Mouse (Mus musculus): ENCODE data around the gene Med13l. TPM values are rescaled to one million over a fixed set of nuclear protein-coding genes. Genes with fewer than 3 reads are reported as not detected.

The Med13l gene
- polyA plus RNA-seq, 1 experiment from 2014 or later, result 10.2 TPM

- Histone ChIP-seq H3K27me3 (peaks cover 28% of the 10 kb centered on the region), H3K9ac (0 out of 2 replicates have a peak overlapping the region, but pooled peaks have one; percentile 87), H3K9me3 (replicated peaks) (no peaks in the 10 kb centered on the region), H3K4me1 (peaks cover 32% of the 10 kb centered on the region), H3K36me3 (no peaks in the 10 kb centered on the region), H3K4me3 (replicated peaks) (no peak overlapping the region), H3K4me2 (no peak overlapping the region), H3K27ac (no peak overlapping the region)
- no peak for ATAC-seq (replicated peaks; ENCODE audit: low FRiP score)
- 77% methylated on average over 6 of the region's 6 CpGs for WGBS
Measured at GRCm38 (mm10) chr5:118558841-118559240, 1.6 kb upstream of the Med13l start.

- Histone ChIP-seq H3K36me3 (no peaks in the 10 kb centered on the region), H3K9ac (peak overlapping the region; percentile 87), H3K27me3 (peaks cover 28% of the 10 kb centered on the region), H3K4me3 (replicated peaks) (peak overlapping the region; percentile 83), H3K27ac (peak overlapping the region; percentile 90), H3K9me3 (replicated peaks) (no peaks in the 10 kb centered on the region), H3K4me1 (peaks cover 39% of the 10 kb centered on the region), H3K4me2 (peak overlapping the region; percentile 87)
- ATAC-seq (replicated peaks; ENCODE audit: low FRiP score), result peak; percentile 91
- WGBS, result under 1% methylated on average over 92 of the region's 101 CpGs
Measured at GRCm38 (mm10) chr5:118559584-118560384, 695 bp upstream of the Med13l start.

GRCm38 (mm10) chr5:118561086-118561987, 858 bp downstream of the Med13l start:
- Histone ChIP-seq H3K27ac (peak overlapping the region; percentile 90), H3K36me3 (no peaks in the 10 kb centered on the region), H3K4me2 (peak overlapping the region; percentile 87), H3K27me3 (peaks cover 17% of the 10 kb centered on the region), H3K4me3 (replicated peaks) (peak overlapping the region; percentile 83), H3K9me3 (replicated peaks) (no peaks in the 10 kb centered on the region), H3K9ac (peak overlapping the region; percentile 87), H3K4me1 (peaks cover 39% of the 10 kb centered on the region)
- no peak for ATAC-seq (replicated peaks; ENCODE audit: low FRiP score)
- under 1% methylated on average over 58 of the region's 59 CpGs for WGBS

GRCm38 (mm10) chr5:118562206-118562605, 1.7 kb downstream of the Med13l start:
- Histone ChIP-seq H3K27me3 (peaks cover 11% of the 10 kb centered on the region), H3K4me2 (peak overlapping the region; percentile 87), H3K9ac (no peak overlapping the region), H3K27ac (no peak overlapping the region), H3K4me1 (peaks cover 40% of the 10 kb centered on the region), H3K9me3 (replicated peaks) (no peaks in the 10 kb centered on the region), H3K4me3 (replicated peaks) (peak overlapping the region; percentile 83), H3K36me3 (no peaks in the 10 kb centered on the region)
- ATAC-seq (replicated peaks; ENCODE audit: low FRiP score), result no peak
- 61% methylated on average over 3 of the region's 3 CpGs for WGBS

DNA sequence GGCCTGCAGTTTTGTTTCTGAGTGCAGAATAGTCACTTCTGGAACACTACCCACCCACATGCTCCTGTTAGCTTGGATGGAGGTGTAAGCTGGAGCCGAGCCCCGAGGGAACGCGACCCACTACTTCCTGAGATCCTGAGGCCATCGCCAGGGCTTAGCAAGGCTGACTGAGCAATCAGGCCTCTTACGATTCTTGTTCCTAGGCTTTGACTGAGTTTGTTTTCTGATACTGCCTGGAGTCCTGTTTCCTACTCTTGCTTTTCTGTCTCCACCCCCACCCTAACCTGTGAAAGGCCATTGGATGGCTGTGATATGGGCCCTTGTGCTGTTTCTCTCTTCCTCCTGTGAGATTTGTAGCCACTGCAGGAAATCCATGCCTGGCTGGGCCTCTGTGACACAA, 3.1 kb downstream of the Med13l start:
- H3K9ac ChIP-seq, result 0 out of 2 replicates have a peak overlapping the region, but pooled peaks have one; percentile 10
- no peak overlapping the region for H3K4me3 ChIP-seq (replicated peaks)
- H3K4me2 ChIP-seq, result no peak overlapping the region
- peaks cover 52% of the 10 kb centered on the region for H3K4me1 ChIP-seq
- peaks cover 7% of the 10 kb centered on the region; the same call in 1 of the 2 replicates for H3K27me3 ChIP-seq
- no peaks in the 10 kb centered on the region for H3K9me3 ChIP-seq (replicated peaks)
- WGBS, result 21% methylated on average over 6 of the region's 6 CpGs
- ATAC-seq (replicated peaks; ENCODE audit: low FRiP score), result no peak
- H3K36me3 ChIP-seq, result no peaks in the 10 kb centered on the region
- no peak overlapping the region for H3K27ac ChIP-seq

DNA sequence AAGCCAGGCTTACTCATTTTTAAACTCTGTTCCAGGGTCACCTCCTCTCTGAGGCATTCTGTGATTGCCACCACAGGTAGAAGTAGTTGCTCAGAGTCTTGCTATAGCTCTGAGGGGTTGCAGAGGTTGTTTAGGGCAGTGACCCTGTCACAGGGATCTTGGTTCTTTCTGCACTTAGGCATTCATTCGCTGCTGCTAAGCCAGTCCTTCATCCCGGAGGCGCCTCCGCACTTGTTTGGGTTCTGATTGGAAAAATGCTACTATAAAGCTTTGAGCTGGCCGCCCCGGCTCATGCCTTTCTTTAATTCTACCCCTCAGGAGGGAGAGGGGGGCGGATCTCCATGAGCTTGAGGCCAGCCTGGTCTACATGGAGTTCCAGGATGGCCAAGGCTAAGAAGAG, 6.9 kb downstream of the Med13l start:
- WGBS, result 52% methylated on average over 7 of the region's 7 CpGs
- Histone ChIP-seq H3K9me3 (replicated peaks) (no peaks in the 10 kb centered on the region), H3K27ac (no peak overlapping the region), H3K4me2 (no peak overlapping the region), H3K9ac (no peak overlapping the region), H3K4me1 (peaks cover 56% of the 10 kb centered on the region), H3K4me3 (replicated peaks) (no peak overlapping the region), H3K36me3 (no peaks in the 10 kb centered on the region), H3K27me3 (0 out of 2 replicates have a peak, but pooled peaks cover 7% of the 10 kb centered on the region)
- no peak for ATAC-seq (replicated peaks; ENCODE audit: low FRiP score)

DNA sequence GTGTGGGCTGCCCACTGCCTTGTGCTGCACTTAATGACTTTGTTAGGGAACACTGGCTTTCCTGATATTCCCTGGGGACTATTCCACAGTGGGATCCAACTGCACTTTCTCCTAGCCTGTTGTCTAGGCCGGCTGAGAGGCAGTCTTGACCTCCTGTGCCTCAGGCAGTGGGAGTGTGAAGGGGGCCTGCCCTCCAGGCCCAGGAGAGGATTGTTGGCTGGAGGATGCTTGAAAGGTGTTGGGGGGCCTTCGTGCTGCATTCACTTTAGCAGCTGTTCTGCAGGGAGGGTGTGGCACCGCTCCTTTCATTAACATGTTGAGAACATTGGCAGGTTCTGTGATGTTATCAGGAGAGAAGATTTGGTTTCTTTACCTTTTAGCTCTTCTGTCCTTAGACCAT, 8.5 kb downstream of the Med13l start:
- Histone ChIP-seq H3K4me1 (peaks cover 55% of the 10 kb centered on the region), H3K36me3 (no peaks in the 10 kb centered on the region), H3K4me2 (no peak overlapping the region), H3K27me3 (0 out of 2 replicates have a peak, but pooled peaks cover 7% of the 10 kb centered on the region), H3K4me3 (replicated peaks) (no peak overlapping the region), H3K27ac (no peak overlapping the region), H3K9me3 (replicated peaks) (no peaks in the 10 kb centered on the region), H3K9ac (no peak overlapping the region)
- 40% methylated on average over 3 of the region's 3 CpGs for WGBS
- no peak for ATAC-seq (replicated peaks; ENCODE audit: low FRiP score)

DNA sequence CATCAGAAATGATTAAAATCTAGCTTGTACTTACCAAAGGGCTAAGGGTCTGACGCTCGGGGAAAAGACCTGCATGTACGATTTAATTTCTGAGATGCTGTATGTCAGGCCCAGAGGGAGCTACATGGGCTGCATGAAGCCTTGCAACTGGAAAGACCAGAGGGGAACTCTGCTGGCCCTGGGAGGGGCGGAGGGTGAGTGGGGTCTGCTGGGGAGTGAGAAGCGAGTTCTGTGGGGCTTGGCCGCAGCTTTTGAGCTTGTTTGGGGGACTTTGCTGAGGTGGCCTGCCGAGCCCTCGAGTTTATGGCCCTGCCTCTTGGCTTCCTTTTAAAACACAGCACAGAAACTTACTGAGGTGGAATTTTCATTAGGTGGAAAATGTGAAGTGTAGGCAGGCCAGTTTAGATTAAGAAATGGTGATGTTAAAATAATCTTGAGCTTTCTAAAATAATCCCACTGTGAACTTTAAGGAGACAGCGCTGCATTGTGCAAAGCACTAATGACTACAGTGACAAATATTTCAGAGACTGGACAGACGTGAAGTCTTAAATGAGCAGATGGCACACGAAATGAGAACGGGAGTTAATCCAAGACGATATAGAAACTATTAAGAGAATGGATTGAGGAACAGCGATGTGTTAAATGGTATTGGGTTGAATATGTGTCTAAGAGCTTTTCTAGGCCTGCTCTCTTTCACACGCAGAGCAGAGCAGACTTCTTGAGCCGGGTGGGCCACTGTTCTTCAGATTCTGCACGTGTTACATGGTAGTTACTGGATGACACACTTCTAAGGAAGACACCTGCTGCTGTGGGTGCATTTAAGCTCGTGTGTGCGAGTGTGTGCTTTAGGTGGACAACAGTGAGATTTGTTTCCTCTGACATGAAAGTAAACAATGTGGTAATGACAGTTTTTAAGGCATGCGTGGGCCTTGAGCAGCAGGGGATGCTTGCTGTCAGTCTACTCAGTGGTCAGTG, 9.4 kb downstream of the Med13l start:
- Histone ChIP-seq H3K36me3 (no peaks in the 10 kb centered on the region), H3K27ac (no peak overlapping the region), H3K4me3 (replicated peaks) (no peak overlapping the region), H3K4me1 (peaks cover 58% of the 10 kb centered on the region), H3K9me3 (replicated peaks) (no peaks in the 10 kb centered on the region), H3K27me3 (0 out of 2 replicates have a peak, but pooled peaks cover 12% of the 10 kb centered on the region), H3K4me2 (no peak overlapping the region), H3K9ac (no peak overlapping the region)
- 60% methylated on average over 20 of the region's 20 CpGs for WGBS
- ATAC-seq (replicated peaks; ENCODE audit: low FRiP score), result no peak

DNA sequence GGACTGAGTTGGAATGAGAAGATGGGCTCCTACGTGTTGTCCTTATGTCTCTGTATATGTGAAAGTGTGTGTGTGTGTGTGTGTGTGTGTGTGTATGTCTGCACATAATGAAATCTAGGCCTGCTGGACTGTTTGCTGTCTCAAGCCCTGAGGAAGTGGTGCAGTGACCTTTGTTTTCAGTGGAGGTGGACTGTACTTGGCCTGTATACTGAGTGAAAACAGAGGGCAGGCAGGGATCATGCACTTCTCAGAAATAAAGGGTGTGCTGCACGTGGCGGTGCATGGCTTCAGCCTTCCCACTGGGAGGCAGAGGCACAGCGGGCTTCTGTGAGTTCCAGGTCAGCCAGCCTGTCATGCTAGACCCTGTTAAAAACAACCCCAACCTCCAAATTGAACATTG, 11.0 kb downstream of the Med13l start:
- H3K4me3 ChIP-seq (replicated peaks), result no peak overlapping the region
- H3K36me3 ChIP-seq, result no peaks in the 10 kb centered on the region
- H3K4me1 ChIP-seq, result peaks cover 65% of the 10 kb centered on the region
- no peak for ATAC-seq (replicated peaks; ENCODE audit: low FRiP score)
- 68% methylated on average over 4 of the region's 4 CpGs for WGBS
- no peak overlapping the region for H3K4me2 ChIP-seq
- peaks cover 16% of the 10 kb centered on the region; the same call in 1 of the 2 replicates for H3K27me3 ChIP-seq
- H3K9ac ChIP-seq, result no peak overlapping the region
- no peaks in the 10 kb centered on the region for H3K9me3 ChIP-seq (replicated peaks)
- no peak overlapping the region for H3K27ac ChIP-seq

- Histone ChIP-seq H3K9ac (no peak overlapping the region), H3K4me2 (no peak overlapping the region), H3K9me3 (replicated peaks) (no peaks in the 10 kb centered on the region), H3K27me3 (peaks cover 14% of the 10 kb centered on the region; the same call in 1 of the 2 replicates), H3K36me3 (no peaks in the 10 kb centered on the region), H3K27ac (no peak overlapping the region), H3K4me1 (peaks cover 54% of the 10 kb centered on the region), H3K4me3 (replicated peaks) (no peak overlapping the region)
- ATAC-seq (replicated peaks; ENCODE audit: low FRiP score), result 0 out of 2 replicates have a peak, but pooled peaks have one; percentile 56
- 19% methylated on average over 3 of the region's 3 CpGs for WGBS
Measured at GRCm38 (mm10) chr5:118574236-118574635, 13.8 kb downstream of the Med13l start.

DNA sequence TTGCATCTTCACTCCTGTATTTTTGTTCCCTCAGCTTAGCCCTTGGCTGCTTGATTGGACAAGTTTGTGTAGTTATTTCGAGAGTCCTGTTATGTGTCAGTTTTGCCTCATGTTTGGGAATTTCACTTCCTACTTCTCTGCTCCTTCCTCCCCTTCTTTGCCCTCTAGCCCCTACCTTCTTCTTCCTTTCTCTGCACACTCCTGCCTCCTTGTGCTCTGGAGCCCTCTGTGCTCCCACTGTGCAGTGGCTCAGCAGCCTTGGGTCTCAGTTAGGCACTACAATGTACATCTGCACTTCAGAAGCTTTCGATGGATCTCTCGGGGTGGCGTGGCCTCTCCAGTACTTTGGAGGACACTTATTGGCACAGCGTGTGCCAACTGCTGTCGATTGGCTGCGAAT, 14.5 kb downstream of the Med13l start:
- no peak overlapping the region for H3K4me3 ChIP-seq (replicated peaks)
- H3K36me3 ChIP-seq, result no peaks in the 10 kb centered on the region
- H3K4me1 ChIP-seq, result peaks cover 48% of the 10 kb centered on the region
- H3K9ac ChIP-seq, result no peak overlapping the region
- no peaks in the 10 kb centered on the region for H3K9me3 ChIP-seq (replicated peaks)
- no peak overlapping the region for H3K4me2 ChIP-seq
- no peak for ATAC-seq (replicated peaks; ENCODE audit: low FRiP score)
- peaks cover 11% of the 10 kb centered on the region; the same call in 1 of the 2 replicates for H3K27me3 ChIP-seq
- no peak overlapping the region for H3K27ac ChIP-seq
- WGBS, result 70% methylated on average over 7 of the region's 7 CpGs

Data from kidney, embryonic 15.5 days (tissue).